Mouse (Mus musculus) liver, adult 2 months (tissue): ENCODE results near the gene Tcea3.

Experiments
- CTCF ChIP-seq: fragments of 200-500 bp; IDR thresholded peaks from 2 replicates; pipeline ENCODE4 v1.5.1; 2011; ENCODE audit warnings: low read depth, low read length, control low read depth
- POLR2A ChIP-seq: fragments of 200-500 bp; IDR thresholded peaks from 2 replicates; pipeline ENCODE4 v1.6.1; 2011; ENCODE audit warnings: low read length, control low read depth; ENCODE audit not compliant: insufficient read depth; ENCODE audit errors: extremely low read depth

- TF ChIP-seq POLR2A, result peak; percentile 33
- no peak for TF ChIP-seq CTCF
These were observed 62.9 kb downstream of the Tcea3 start, which contains the start of gene Hnrnpr for GRCm38 (mm10) chr4:136310229-136311041.
